ENCODE assay signal across 11 mouse cellular contexts in the genomic region with DNA sequence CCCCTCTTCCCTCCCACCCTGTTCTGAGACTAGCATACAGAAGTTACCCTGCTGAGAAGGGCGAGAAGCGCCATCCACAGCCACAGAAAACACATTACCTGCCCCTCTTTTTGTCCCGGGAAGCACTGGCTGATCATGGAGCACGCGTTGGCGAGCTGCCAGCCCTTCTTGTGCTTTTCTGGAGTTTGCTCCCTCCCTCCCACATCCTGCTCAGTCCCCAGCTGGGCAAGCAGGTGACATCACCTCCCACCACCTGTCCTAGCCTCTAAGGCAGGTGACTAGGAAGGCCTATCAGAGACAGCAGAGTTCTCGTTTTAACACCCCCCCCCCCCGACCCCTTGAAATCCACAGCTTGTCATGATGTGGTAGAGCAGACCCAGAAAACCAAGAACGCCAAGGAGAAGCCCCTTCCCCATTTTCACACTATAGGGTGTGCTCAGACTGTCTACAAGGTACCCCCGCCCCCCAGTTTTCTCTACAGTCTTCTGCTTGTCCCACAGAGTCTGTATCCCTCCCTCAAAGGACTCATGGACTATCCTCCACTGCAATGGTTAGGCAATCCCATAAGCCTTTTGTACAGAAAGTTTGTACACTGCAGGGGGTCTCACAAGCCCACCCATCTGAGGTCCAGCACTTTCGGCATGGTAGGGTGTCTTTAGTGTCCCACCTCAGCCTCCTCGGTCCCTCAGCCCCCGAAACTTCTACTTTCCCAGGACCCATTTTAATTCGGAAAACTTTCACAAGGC. TPM values are rescaled to one million over a fixed set of nuclear protein-coding genes. Genes with fewer than 3 reads are reported as not detected.
DNase-seq lines count a peak whose midpoint lies in the region; ATAC-seq and TF ChIP-seq lines count a peak whose summit lies in the region.
"Had no signal": no experiment of that assay in that cellular context is flagged by ENCODE, and none has a peak within 500 bp of the region (broad histone marks: within the 10 kb centered on the region; RNA-seq: fewer than 3 reads in every experiment).

No protein-coding gene starts in this region.

- 60% methylated on average over 14 of the region's 14 CpGs for WGBS in limb, embryonic 14.5 days
- WGBS in limb, embryonic 10.5 days, result 69% methylated on average over 14 of the region's 14 CpGs
- 73% methylated on average over 14 of the region's 14 CpGs for WGBS in kidney, embryonic 14.5 days

- TF ChIP-seq POLR2A in limb, embryonic 14.5 days (IDR thresholded peaks at IDR 0.05; ENCODE audit: borderline replicate concordance, extremely low read depth, insufficient read depth, insufficient read length), result no peak

- DNase-seq in limb, embryonic 14.5 days (ENCODE audit: low spot score), result peak; percentile 15
- no peak for DNase-seq in limb, embryonic 10.5 days (ENCODE audit: low spot score)
- peak; percentile 80 for DNase-seq in cerebellum, adult 8-10 months
- DNase-seq in lung, postnatal 25 days (ENCODE audit: low spot score), result peak; percentile 45
- no peak for DNase-seq in layer of hippocampus, adult 8-10 months (ENCODE audit: low spot score in 2 of 2)
- DNase-seq in heart, adult 18-20 months, result no peak
- no peak for DNase-seq in thymus, postnatal 14 days

- H3K4me1 ChIP-seq in limb, embryonic 14.5 days (ENCODE audit: control insufficient read depth, insufficient read depth, low read length), result no peaks in the 10 kb centered on the region
- 0 out of 2 replicates have a peak, but pooled peaks cover 2% of the 10 kb centered on the region for H3K4me1 ChIP-seq in limb, embryonic 10.5 days
- no peaks in the 10 kb centered on the region for H3K4me1 ChIP-seq in kidney, embryonic 14.5 days (ENCODE audit: control insufficient read depth, insufficient read depth, low read length)
- H3K4me1 ChIP-seq: limb, embryonic 12.5 days had no signal

- no peak overlapping the region for H3K27ac ChIP-seq in limb, embryonic 14.5 days (replicated peaks; ENCODE audit: low read depth, low read length)
- H3K27ac ChIP-seq in limb, embryonic 10.5 days, result no peak overlapping the region
- H3K27ac ChIP-seq in kidney, embryonic 14.5 days (ENCODE audit: low read depth, low read length), result no peak overlapping the region; the same call in 1 of the 2 replicates
- H3K27ac ChIP-seq: limb, embryonic 12.5 days had no signal

- peaks cover 11% of the 10 kb centered on the region; the same call in 1 of the 2 replicates for H3K36me3 ChIP-seq in limb, embryonic 14.5 days (ENCODE audit: control insufficient read depth, insufficient read depth, low read length)
- H3K36me3 ChIP-seq in limb, embryonic 10.5 days, result peaks cover 30% of the 10 kb centered on the region
- H3K36me3 ChIP-seq in kidney, embryonic 14.5 days (ENCODE audit: control insufficient read depth, insufficient read depth, low read length), result no peaks in the 10 kb centered on the region; the same call in 1 of the 2 replicates

- H3K27me3 ChIP-seq in limb, embryonic 14.5 days (ENCODE audit: control insufficient read depth, insufficient read depth, low read length), result no peaks in the 10 kb centered on the region
- H3K27me3 ChIP-seq in limb, embryonic 10.5 days (ENCODE audit: low read depth, poor library complexity, severe bottlenecking), result no peaks in the 10 kb centered on the region
- no peaks in the 10 kb centered on the region for H3K27me3 ChIP-seq in kidney, embryonic 14.5 days (ENCODE audit: control insufficient read depth, insufficient read depth, low read length)
- H3K27me3 ChIP-seq: CH12.LX; limb, embryonic 12.5 days had no signal

- H3K4me2 ChIP-seq in limb, embryonic 14.5 days (replicated peaks; ENCODE audit: low read depth, low read length, severe bottlenecking), result no peak overlapping the region
- H3K4me2 ChIP-seq in kidney, embryonic 14.5 days (replicated peaks; ENCODE audit: low read depth, low read length), result no peak overlapping the region
- H3K4me2 ChIP-seq: limb, embryonic 12.5 days had no signal

- no peak overlapping the region for H3K9ac ChIP-seq in limb, embryonic 14.5 days (ENCODE audit: low read depth, low read length, severe bottlenecking)
- H3K9ac ChIP-seq in kidney, embryonic 14.5 days (ENCODE audit: low read depth, low read length), result no peak overlapping the region
- H3K9ac ChIP-seq: limb, embryonic 12.5 days had no signal

- no peak overlapping the region for H3K4me3 ChIP-seq in limb, embryonic 14.5 days (replicated peaks; ENCODE audit: low read length)
- H3K4me3 ChIP-seq in limb, embryonic 10.5 days, result no peak overlapping the region
- H3K4me3 ChIP-seq in kidney, embryonic 14.5 days (ENCODE audit: low read length), result no peak overlapping the region
- H3K4me3 ChIP-seq: limb, embryonic 12.5 days had no signal

- no peaks in the 10 kb centered on the region for H3K9me3 ChIP-seq in limb, embryonic 14.5 days (ENCODE audit: control insufficient read depth, low read length)
- H3K9me3 ChIP-seq in limb, embryonic 10.5 days (replicated peaks), result no peaks in the 10 kb centered on the region; the same call in 1 of the 2 replicates
- no peaks in the 10 kb centered on the region for H3K9me3 ChIP-seq in kidney, embryonic 14.5 days (ENCODE audit: control insufficient read depth, low read length)
- H3K9me3 ChIP-seq: limb, embryonic 12.5 days had no signal

- no peak for ATAC-seq in limb, embryonic 14.5 days (ENCODE audit: low FRiP score, low read depth)
- peak; percentile 51; the same call in 1 of the 2 replicates for ATAC-seq in kidney, embryonic 14.5 days (ENCODE audit: low FRiP score, low TSS enrichment)

RNA-seq across cellular contexts. Expression of a gene that starts 11.2 kb away (rescaled TPM):
- polyA plus RNA-seq in limb, embryonic 14.5 days (2012; rRNA removed), result 25.7 and 38.6 TPM in 2 replicates
- 14.9 and 16.0 TPM in 2 replicates for polyA plus RNA-seq in limb, embryonic 14.5 days (2014; fragmentation: Nextera tagmentation; extraction: Ambion mirVana)
- polyA plus RNA-seq in limb, embryonic 10.5 days (2016; fragmentation: Nextera tagmentation; extraction: Ambion mirVana), result 21.8 and 21.9 TPM in 2 replicates
- polyA plus RNA-seq in kidney, embryonic 14.5 days (2014; fragmentation: Nextera tagmentation; extraction: Ambion mirVana), result 15.6 and 21.5 TPM in 2 replicates
- 10 to 100 TPM; 12.4 to 21.4 (median 17.2) TPM for total RNA-seq in layer of hippocampus, adult 8-10 months (2022)
- total RNA-seq in heart, adult 18-20 months (2021), result under 1 TPM; 0.59 to 0.67 TPM

RNA-seq across cellular contexts. Expression of a gene that starts 11.3 kb away (rescaled TPM):
- polyA plus RNA-seq in limb, embryonic 14.5 days (2012; rRNA removed), result 83.7 and 91.1 TPM in 2 replicates
- polyA plus RNA-seq in limb, embryonic 14.5 days (2014; fragmentation: Nextera tagmentation; extraction: Ambion mirVana), result 89.4 and 92.0 TPM in 2 replicates
- 74.0 and 79.0 TPM in 2 replicates for polyA plus RNA-seq in limb, embryonic 10.5 days (2016; fragmentation: Nextera tagmentation; extraction: Ambion mirVana)
- polyA plus RNA-seq in kidney, embryonic 14.5 days (2014; fragmentation: Nextera tagmentation; extraction: Ambion mirVana), result 74.5 and 80.1 TPM in 2 replicates
- total RNA-seq in layer of hippocampus, adult 8-10 months (2022), result 100 to 1,000 TPM in 2 of 4 experiments, 10 to 100 TPM in 2; 90.4 to 101 (median 96.8) TPM
- 1 to 10 TPM; 5.1 to 5.3 TPM for total RNA-seq in heart, adult 18-20 months (2021)

RNA-seq across cellular contexts. Expression of a gene that starts 17.5 kb away (rescaled TPM):
- 0.50 and 0.85 TPM in 2 replicates for polyA plus RNA-seq in limb, embryonic 14.5 days (2012; rRNA removed)
- polyA plus RNA-seq in limb, embryonic 14.5 days (2014; fragmentation: Nextera tagmentation; extraction: Ambion mirVana), result 0.43 and 0.48 TPM in 2 replicates
- not detected in 2 replicates for polyA plus RNA-seq in limb, embryonic 10.5 days (2016; fragmentation: Nextera tagmentation; extraction: Ambion mirVana)
- 0.23 TPM in 1 of 2 replicates, not detected in the other for polyA plus RNA-seq in kidney, embryonic 14.5 days (2014; fragmentation: Nextera tagmentation; extraction: Ambion mirVana)
- not detected for total RNA-seq in layer of hippocampus, adult 8-10 months (2022)
- total RNA-seq in heart, adult 18-20 months (2021), result not detected
- polyA plus RNA-seq: heart, embryonic 14.5 days; limb, embryonic 12.5 days had no signal

RNA-seq across cellular contexts. Expression of a gene that starts 22.9 kb away (rescaled TPM):
- polyA plus RNA-seq in limb, embryonic 14.5 days (2012; rRNA removed), result 24.4 and 25.3 TPM in 2 replicates
- 22.1 and 22.2 TPM in 2 replicates for polyA plus RNA-seq in limb, embryonic 14.5 days (2014; fragmentation: Nextera tagmentation; extraction: Ambion mirVana)
- polyA plus RNA-seq in limb, embryonic 10.5 days (2016; fragmentation: Nextera tagmentation; extraction: Ambion mirVana), result 26.0 and 26.8 TPM in 2 replicates
- polyA plus RNA-seq in kidney, embryonic 14.5 days (2014; fragmentation: Nextera tagmentation; extraction: Ambion mirVana), result 19.7 and 25.6 TPM in 2 replicates
- 10 to 100 TPM; 31.8 to 34.9 (median 32.7) TPM for total RNA-seq in layer of hippocampus, adult 8-10 months (2022)
- 10 to 100 TPM; 12.6 to 13.0 TPM for total RNA-seq in heart, adult 18-20 months (2021)

RNA-seq across cellular contexts. Expression of a gene that starts 25.4 kb away (rescaled TPM):
- polyA plus RNA-seq in limb, embryonic 14.5 days (2012; rRNA removed), result 48.6 and 56.5 TPM in 2 replicates
- polyA plus RNA-seq in limb, embryonic 14.5 days (2014; fragmentation: Nextera tagmentation; extraction: Ambion mirVana), result 20.4 and 25.3 TPM in 2 replicates
- polyA plus RNA-seq in limb, embryonic 10.5 days (2016; fragmentation: Nextera tagmentation; extraction: Ambion mirVana), result 18.1 and 20.8 TPM in 2 replicates
- 26.0 and 34.0 TPM in 2 replicates for polyA plus RNA-seq in kidney, embryonic 14.5 days (2014; fragmentation: Nextera tagmentation; extraction: Ambion mirVana)
- 10 to 100 TPM; 55.6 to 68.4 (median 62.7) TPM for total RNA-seq in layer of hippocampus, adult 8-10 months (2022)
- total RNA-seq in heart, adult 18-20 months (2021), result 10 to 100 TPM; 29.9 to 51.4 TPM

Comparison
In these comparisons a context has a peak if more than half of its experiments do, and no peak if none do; other contexts are left out.
1. DNase-seq: peak in limb, embryonic 14.5 days (single experiment), cerebellum, adult 8-10 months (single experiment) and lung, postnatal 25 days (single experiment); none in limb, embryonic 10.5 days (single experiment), layer of hippocampus, adult 8-10 months (0 of 2), heart, adult 18-20 months (0 of 2) and thymus, postnatal 14 days (single experiment).